ENCODE assay signal across 18 mouse cellular contexts in the genomic region with DNA sequence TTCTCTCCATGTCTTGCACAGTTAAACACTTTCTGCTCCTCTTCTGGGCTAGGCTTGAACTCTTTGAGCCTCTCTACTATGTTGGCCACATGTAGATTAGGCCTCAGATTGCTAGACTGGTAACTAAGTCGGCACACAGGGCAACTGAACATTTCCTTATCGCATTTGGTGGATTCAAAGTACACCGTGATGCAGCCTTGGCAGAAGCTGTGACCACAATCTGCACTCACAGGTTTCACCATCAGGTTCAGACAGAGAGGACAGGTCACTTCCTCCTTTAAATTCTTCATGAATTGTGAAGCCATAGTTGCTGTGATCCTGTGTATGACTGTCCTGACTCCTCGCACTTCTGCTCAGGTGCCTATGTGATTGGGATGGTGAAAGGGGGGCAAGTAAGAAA. TPM values are rescaled to one million over a fixed set of nuclear protein-coding genes. Genes with fewer than 3 reads are reported as not detected.
ATAC-seq and TF ChIP-seq lines count a peak whose summit lies in the region.
"Not testable (repeated sequence)": the region's sequence is repeated elsewhere in the genome, so short reads cannot be mapped to it uniquely, and the experiment has no call there.
"Had no signal": no experiment of that assay in that cellular context is flagged by ENCODE, and none has a peak within 500 bp of the region (broad histone marks: within the 10 kb centered on the region; RNA-seq: fewer than 3 reads in every experiment).

No protein-coding gene starts in this region.

- peak overlapping the region; percentile 13; the same call in 1 of the 2 replicates for H3K27ac ChIP-seq in bone marrow, adult 2 months (ENCODE audit: control insufficient read depth, insufficient read depth, low read depth, low read length, poor library complexity)
- not testable (repeated sequence) for H3K27ac ChIP-seq in intestine, postnatal 0 days (ENCODE audit: low read depth, low read length)

- WGBS in bone marrow, adult 2 months, result 25% methylated on average over 4 of the region's 4 CpGs
- WGBS in intestine, postnatal 0 days, result 76% methylated on average over 4 of the region's 4 CpGs

- not testable (repeated sequence) for H3K27me3 ChIP-seq in intestine, postnatal 0 days (replicated peaks; ENCODE audit: control insufficient read depth, insufficient read depth, low read length)

- TF ChIP-seq CTCF in bone marrow, adult 2 months (IDR thresholded peaks at IDR 0.05; ENCODE audit: control insufficient read depth, insufficient read depth, low read length); intestine, postnatal 0 days (IDR thresholded peaks at IDR 0.05; ENCODE audit: low read depth): not testable (repeated sequence)

- H3K4me3 ChIP-seq in bone marrow, adult 2 months (replicated peaks; ENCODE audit: control insufficient read depth, low read depth, low read length); intestine, postnatal 0 days (ENCODE audit: low read depth, low read length): not testable (repeated sequence)

- not testable (repeated sequence) for H3K9me3 ChIP-seq in intestine, postnatal 0 days (ENCODE audit: control insufficient read depth)

- H3K4me2 ChIP-seq in intestine, postnatal 0 days (replicated peaks; ENCODE audit: low read depth), result not testable (repeated sequence)

- H3K4me1 ChIP-seq in bone marrow, adult 2 months (ENCODE audit: control insufficient read depth, insufficient read depth, low read length); intestine, postnatal 0 days (replicated peaks; ENCODE audit: control insufficient read depth, insufficient read depth, low read length): not testable (repeated sequence)

- not testable (repeated sequence) for TF ChIP-seq POLR2A in bone marrow, adult 2 months (IDR thresholded peaks at IDR 0.05; ENCODE audit: borderline replicate concordance, control insufficient read depth, low read depth, low read length)

- H3K9ac ChIP-seq in intestine, postnatal 0 days (ENCODE audit: low read depth, low read length), result not testable (repeated sequence)

- peak; percentile 61 for ATAC-seq in granulocyte monocyte progenitor cell, adult 5-6 weeks (replicated peaks; ENCODE audit: poor library complexity, severe bottlenecking)
- ATAC-seq in intestine, postnatal 0 days, result peak; percentile 67
- ATAC-seq in megakaryocyte, adult 5-6 weeks (ENCODE audit: poor library complexity, severe bottlenecking), result peak; percentile 77
- peak; percentile 66 for ATAC-seq in megakaryocyte-erythroid progenitor cell, adult 5-6 weeks (replicated peaks; ENCODE audit: low FRiP score, low TSS enrichment, poor library complexity, severe bottlenecking)
- peak; percentile 69 for ATAC-seq in neutrophil, adult 5-6 weeks (ENCODE audit: extremely low read depth, insufficient number of reproducible peaks, low FRiP score, poor library complexity, severe bottlenecking)

- peaks cover 17% of the 10 kb centered on the region; the same call in 1 of the 2 replicates for H3K36me3 ChIP-seq in intestine, postnatal 0 days (ENCODE audit: control insufficient read depth, insufficient read depth)

RNA-seq across cellular contexts. Expression of gene Trim12c, which starts 5.1 kb away (rescaled TPM):
- polyA plus RNA-seq in bone marrow, adult 2 months (2011; ENCODE audit: insufficient read depth, insufficient read length, low replicate concordance, missing spikeins), result 11.9 and 12.3 TPM in 2 replicates
- total RNA-seq in granulocyte monocyte progenitor cell, adult 5-6 weeks (2014; fragmentation: Nextera tagmentation), result 15.1 and 19.1 TPM in 2 replicates
- 30.2 and 30.8 TPM in 2 replicates for total RNA-seq in granulocyte monocyte progenitor cell, adult 5-6 weeks (2017)
- polyA plus RNA-seq in intestine, postnatal 0 days (2015; fragmentation: Nextera tagmentation; extraction: Ambion mirVana), result 4.8 and 5.0 TPM in 2 replicates
- 32.5 and 36.4 TPM in 2 replicates for total RNA-seq in megakaryocyte, adult 5-6 weeks (2015)
- total RNA-seq in megakaryocyte, adult 5-6 weeks (2017), result 51.5 and 51.8 TPM in 2 replicates
- 9.0 and 9.2 TPM in 2 replicates for total RNA-seq in megakaryocyte-erythroid progenitor cell, adult 5-6 weeks (2014; fragmentation: Nextera tagmentation)
- total RNA-seq in megakaryocyte-erythroid progenitor cell, adult 5-6 weeks (2017), result 13.4 and 22.0 TPM in 2 replicates
- total RNA-seq in neutrophil, adult 5-6 weeks (2017), result 185 and 205 TPM in 2 replicates

RNA-seq across cellular contexts. Expression of gene Trim34b, which starts 18.8 kb away (rescaled TPM):
- not detected in 2 replicates for polyA plus RNA-seq in bone marrow, adult 2 months (2011; ENCODE audit: insufficient read depth, insufficient read length, low replicate concordance, missing spikeins)
- not detected in 2 replicates for total RNA-seq in granulocyte monocyte progenitor cell, adult 5-6 weeks (2014; fragmentation: Nextera tagmentation)
- total RNA-seq in granulocyte monocyte progenitor cell, adult 5-6 weeks (2017), result not detected in 2 replicates
- 0.16 and 0.22 TPM in 2 replicates for polyA plus RNA-seq in intestine, postnatal 0 days (2015; fragmentation: Nextera tagmentation; extraction: Ambion mirVana)
- total RNA-seq in megakaryocyte, adult 5-6 weeks (2015), result not detected in 2 replicates
- 0.98 TPM in 1 of 2 replicates, not detected in the other for total RNA-seq in megakaryocyte, adult 5-6 weeks (2017)
- total RNA-seq in megakaryocyte-erythroid progenitor cell, adult 5-6 weeks (2014; fragmentation: Nextera tagmentation), result not detected in 2 replicates
- total RNA-seq in megakaryocyte-erythroid progenitor cell, adult 5-6 weeks (2017), result not detected in 2 replicates
- 6.8 and 7.2 TPM in 2 replicates for total RNA-seq in neutrophil, adult 5-6 weeks (2017)
- total RNA-seq: forebrain, postnatal 0 days had no signal
- polyA plus RNA-seq: brain, embryonic 14.5 days; C2C12; embryonic facial prominence, embryonic 10.5 days; embryonic facial prominence, embryonic 14.5 days; forebrain, embryonic 11.5 days; forebrain, embryonic 13.5 days; forebrain, embryonic 15.5 days; forebrain, postnatal 0 days had no signal

RNA-seq across cellular contexts. Expression of gene Trim30b, which starts 21.6 kb away (rescaled TPM):
- polyA plus RNA-seq in bone marrow, adult 2 months (2011; ENCODE audit: insufficient read depth, insufficient read length, low replicate concordance, missing spikeins), result 12.8 and 49.8 TPM in 2 replicates
- total RNA-seq in granulocyte monocyte progenitor cell, adult 5-6 weeks (2014; fragmentation: Nextera tagmentation), result 0.15 TPM in 1 of 2 replicates, not detected in the other
- 0.77 and 1.5 TPM in 2 replicates for total RNA-seq in granulocyte monocyte progenitor cell, adult 5-6 weeks (2017)
- polyA plus RNA-seq in intestine, postnatal 0 days (2015; fragmentation: Nextera tagmentation; extraction: Ambion mirVana), result 0.23 and 0.24 TPM in 2 replicates
- total RNA-seq in megakaryocyte, adult 5-6 weeks (2015), result 20.5 and 28.5 TPM in 2 replicates
- 18.2 and 23.0 TPM in 2 replicates for total RNA-seq in megakaryocyte, adult 5-6 weeks (2017)
- total RNA-seq in megakaryocyte-erythroid progenitor cell, adult 5-6 weeks (2014; fragmentation: Nextera tagmentation), result 0.79 and 0.89 TPM in 2 replicates
- 0.23 TPM in 1 of 2 replicates, not detected in the other for total RNA-seq in megakaryocyte-erythroid progenitor cell, adult 5-6 weeks (2017)
- total RNA-seq in neutrophil, adult 5-6 weeks (2017), result 380 and 405 TPM in 2 replicates
- total RNA-seq: adrenal gland, postnatal 14 days; ES-E14 had no signal
- polyA plus RNA-seq: C2C12; embryonic facial prominence, embryonic 10.5 days; embryonic facial prominence, embryonic 12.5 days; embryonic facial prominence, embryonic 14.5 days; forebrain, embryonic 11.5 days; forebrain, embryonic 13.5 days; forebrain, embryonic 15.5 days; Patski had no signal

RNA-seq across cellular contexts. Expression of gene Trim12a, which starts 32.8 kb away (rescaled TPM):
- 57.3 and 112 TPM in 2 replicates for polyA plus RNA-seq in bone marrow, adult 2 months (2011; ENCODE audit: insufficient read depth, insufficient read length, low replicate concordance, missing spikeins)
- total RNA-seq in granulocyte monocyte progenitor cell, adult 5-6 weeks (2014; fragmentation: Nextera tagmentation), result 33.9 and 58.4 TPM in 2 replicates
- total RNA-seq in granulocyte monocyte progenitor cell, adult 5-6 weeks (2017), result 50.7 and 67.4 TPM in 2 replicates
- polyA plus RNA-seq in intestine, postnatal 0 days (2015; fragmentation: Nextera tagmentation; extraction: Ambion mirVana), result 23.8 and 26.3 TPM in 2 replicates
- total RNA-seq in megakaryocyte, adult 5-6 weeks (2015), result 130 and 137 TPM in 2 replicates
- 147 and 166 TPM in 2 replicates for total RNA-seq in megakaryocyte, adult 5-6 weeks (2017)
- total RNA-seq in megakaryocyte-erythroid progenitor cell, adult 5-6 weeks (2014; fragmentation: Nextera tagmentation), result 32.7 and 55.7 TPM in 2 replicates
- total RNA-seq in megakaryocyte-erythroid progenitor cell, adult 5-6 weeks (2017), result 52.1 and 54.5 TPM in 2 replicates
- total RNA-seq in neutrophil, adult 5-6 weeks (2017), result 518 and 540 TPM in 2 replicates
- total RNA-seq: ES-E14 had no signal
- polyA plus RNA-seq: C2C12 had no signal

RNA-seq across cellular contexts. Expression of gene Trim30c, which starts 52.6 kb away (rescaled TPM):
- 1.8 TPM in 1 of 2 replicates, not detected in the other for polyA plus RNA-seq in bone marrow, adult 2 months (2011; ENCODE audit: insufficient read depth, insufficient read length, low replicate concordance, missing spikeins)
- total RNA-seq in granulocyte monocyte progenitor cell, adult 5-6 weeks (2014; fragmentation: Nextera tagmentation), result 2.4 TPM in 1 of 2 replicates, not detected in the other
- total RNA-seq in granulocyte monocyte progenitor cell, adult 5-6 weeks (2017), result 0.69 TPM in 1 of 2 replicates, not detected in the other
- 0.10 and 0.14 TPM in 2 replicates for polyA plus RNA-seq in intestine, postnatal 0 days (2015; fragmentation: Nextera tagmentation; extraction: Ambion mirVana)
- 2.0 and 2.8 TPM in 2 replicates for total RNA-seq in megakaryocyte, adult 5-6 weeks (2015)
- total RNA-seq in megakaryocyte, adult 5-6 weeks (2017), result 3.9 and 5.7 TPM in 2 replicates
- total RNA-seq in megakaryocyte-erythroid progenitor cell, adult 5-6 weeks (2014; fragmentation: Nextera tagmentation), result not detected in 2 replicates
- total RNA-seq in megakaryocyte-erythroid progenitor cell, adult 5-6 weeks (2017), result 0.95 TPM in 1 of 2 replicates, not detected in the other
- total RNA-seq in neutrophil, adult 5-6 weeks (2017), result 6.6 and 7.2 TPM in 2 replicates
- total RNA-seq: adrenal gland, postnatal 14 days; ES-E14; forebrain, postnatal 0 days had no signal
- polyA plus RNA-seq: brain, embryonic 14.5 days; C2C12; forebrain, embryonic 11.5 days; forebrain, embryonic 13.5 days; forebrain, embryonic 15.5 days; forebrain, postnatal 0 days; Patski had no signal

Comparison
In these comparisons a context has a peak if more than half of its experiments do, and no peak if none do; other contexts are left out.
1. RNA of gene Trim30b, which starts 21.6 kb away (total RNA-seq): 380 to 405 TPM in neutrophil, adult 5-6 weeks; 18.2 to 28.5 TPM in megakaryocyte, adult 5-6 weeks, 0.23 to 0.89 TPM in megakaryocyte-erythroid progenitor cell, adult 5-6 weeks and 0.15 to 1.5 TPM in granulocyte monocyte progenitor cell, adult 5-6 weeks; every median in the first group is over 10 times any median in the second.
2. Peak in every context shown above with its lines, with median percentiles within 50 percentile points of each other: ATAC-seq.